Mouse (Mus musculus): ENCODE measurements around the gene Rasl11b. TPM values are rescaled to one million over a fixed set of nuclear protein-coding genes. Genes with fewer than 3 reads are reported as not detected.

Rasl11b gene
- polyA plus RNA-seq, 2 experiments = 2.3 to 3.2 TPM

GRCm38 (mm10) chr5:74190911-74191310 lies 4.2 kb upstream of the Rasl11b start:
- no peaks in the 10 kb centered on the region for H3K9me3 ChIP-seq (ENCODE audit: control insufficient read depth, low read length)
- no peak overlapping the region for H3K4me2 ChIP-seq (ENCODE audit: low read depth)
- no peaks in the 10 kb centered on the region for H3K36me3 ChIP-seq (replicated peaks; ENCODE audit: control insufficient read depth, insufficient read depth, low read depth)
- H3K4me1 ChIP-seq (replicated peaks; ENCODE audit: control insufficient read depth in 2 of 2, insufficient read depth in 2 of 2, low read length in 1 of 2) = peaks cover 3 to 15% of the 10 kb centered on the region in 2 experiments
- DNase-seq (ENCODE audit: low read depth in 3 of 3, low spot score in 3 of 3) = no peak
- no peak overlapping the region for H3K27ac ChIP-seq
- H3K27me3 ChIP-seq (ENCODE audit: control insufficient read depth, insufficient read depth, low read length) = peaks cover 19% of the 10 kb centered on the region
- WGBS (ENCODE audit: insufficient replicate concordance) = 58% methylated on average over 5 of the region's 5 CpGs
- no peak for TF ChIP-seq CTCF (IDR thresholded peaks at IDR 0.05; ENCODE audit: low read depth)
- no peak for TF ChIP-seq EP300 (IDR thresholded peaks at IDR 0.05; ENCODE audit: low read depth)
- no peak overlapping the region for H3K4me3 ChIP-seq (ENCODE audit: insufficient read depth in 1 of 2, low read depth in 2 of 2, low read length in 2 of 2)
- no peak for ATAC-seq (ENCODE audit: insufficient read depth)
- no peak overlapping the region for H3K9ac ChIP-seq (replicated peaks)

- H3K27ac ChIP-seq = no peak overlapping the region
- peaks cover 19% of the 10 kb centered on the region for H3K27me3 ChIP-seq (ENCODE audit: control insufficient read depth, insufficient read depth, low read length)
- no peak overlapping the region for H3K4me2 ChIP-seq (ENCODE audit: low read depth)
- DNase-seq (ENCODE audit: low read depth in 3 of 3, low spot score in 3 of 3) (no peak), ATAC-seq (ENCODE audit: insufficient read depth) (no peak)
- H3K4me1 ChIP-seq (replicated peaks; ENCODE audit: control insufficient read depth in 2 of 2, insufficient read depth in 2 of 2, low read length in 1 of 2) = peaks cover 3 to 17% of the 10 kb centered on the region in 2 experiments
- no peak for TF ChIP-seq EP300 (IDR thresholded peaks at IDR 0.05; ENCODE audit: low read depth)
- TF ChIP-seq CTCF (IDR thresholded peaks at IDR 0.05; ENCODE audit: low read depth) = no peak
- whole genome bisulfite sequencing (ENCODE audit: insufficient replicate concordance) = 31% methylated on average over 2 of the region's 2 CpGs
- H3K36me3 ChIP-seq (replicated peaks; ENCODE audit: control insufficient read depth, insufficient read depth, low read depth) = no peaks in the 10 kb centered on the region
- no peak overlapping the region for H3K4me3 ChIP-seq (ENCODE audit: insufficient read depth in 1 of 2, low read depth in 2 of 2, low read length in 2 of 2)
- H3K9me3 ChIP-seq (ENCODE audit: control insufficient read depth, low read length) = no peaks in the 10 kb centered on the region
- H3K9ac ChIP-seq (replicated peaks) = no peak overlapping the region
These were observed 2.1 kb upstream of the Rasl11b start for GRCm38 (mm10) chr5:74193008-74193407.

- Histone ChIP-seq H3K9ac (replicated peaks) (no peak overlapping the region), H3K4me3 (ENCODE audit: insufficient read depth in 1 of 2, low read depth in 2 of 2, low read length in 2 of 2) (no peak overlapping the region), H3K4me1 (replicated peaks; ENCODE audit: control insufficient read depth in 2 of 2, insufficient read depth in 2 of 2, low read length in 1 of 2) (peaks cover 3 to 17% of the 10 kb centered on the region in 2 experiments), H3K9me3 (ENCODE audit: control insufficient read depth, low read length) (no peaks in the 10 kb centered on the region), H3K36me3 (replicated peaks; ENCODE audit: control insufficient read depth, insufficient read depth, low read depth) (no peaks in the 10 kb centered on the region), H3K4me2 (ENCODE audit: low read depth) (no peak overlapping the region), H3K27me3 (ENCODE audit: control insufficient read depth, insufficient read depth, low read length) (peaks cover 19% of the 10 kb centered on the region), H3K27ac (no peak overlapping the region)
- no peak for TF ChIP-seq CTCF (IDR thresholded peaks at IDR 0.05; ENCODE audit: low read depth)
- TF ChIP-seq EP300 (IDR thresholded peaks at IDR 0.05; ENCODE audit: low read depth) = no peak
- WGBS (ENCODE audit: insufficient replicate concordance) = 50% methylated on average over 7 of the region's 7 CpGs
- ATAC-seq (ENCODE audit: insufficient read depth) (no peak), DNase-seq (ENCODE audit: low read depth in 3 of 3, low spot score in 3 of 3) (no peak)
These were observed 1.5 kb upstream of the Rasl11b start for GRCm38 (mm10) chr5:74193626-74194025.

GRCm38 (mm10) chr5:74194027-74194840 lies 852 bp upstream of the Rasl11b start:
- H3K9me3 ChIP-seq (ENCODE audit: control insufficient read depth, low read length) = no peaks in the 10 kb centered on the region
- WGBS (ENCODE audit: insufficient replicate concordance) = 24% methylated on average over 16 of the region's 16 CpGs
- H3K36me3 ChIP-seq (replicated peaks; ENCODE audit: control insufficient read depth, insufficient read depth, low read depth) = no peaks in the 10 kb centered on the region
- TF ChIP-seq CTCF (IDR thresholded peaks at IDR 0.05; ENCODE audit: low read depth) = no peak
- TF ChIP-seq EP300 (IDR thresholded peaks at IDR 0.05; ENCODE audit: low read depth) = no peak
- H3K27me3 ChIP-seq (ENCODE audit: control insufficient read depth, insufficient read depth, low read length) = peaks cover 19% of the 10 kb centered on the region
- H3K9ac ChIP-seq (replicated peaks) = peak overlapping the region; percentile 31
- ATAC-seq (ENCODE audit: insufficient read depth) (no peak), DNase-seq (ENCODE audit: low read depth in 3 of 3, low spot score in 3 of 3) (no peak)
- peak overlapping the region; percentile 92 for H3K4me2 ChIP-seq (ENCODE audit: low read depth)
- H3K4me3 ChIP-seq (ENCODE audit: insufficient read depth in 1 of 2, low read depth in 2 of 2, low read length in 2 of 2) = peak overlapping the region; percentile 39 to 71
- H3K4me1 ChIP-seq (replicated peaks; ENCODE audit: control insufficient read depth in 2 of 2, insufficient read depth in 2 of 2, low read length in 1 of 2) = peaks cover 3 to 17% of the 10 kb centered on the region in 2 experiments
- H3K27ac ChIP-seq = no peak overlapping the region

- no peaks in the 10 kb centered on the region for H3K36me3 ChIP-seq (replicated peaks; ENCODE audit: control insufficient read depth, insufficient read depth, low read depth)
- peaks cover 19% of the 10 kb centered on the region for H3K27me3 ChIP-seq (ENCODE audit: control insufficient read depth, insufficient read depth, low read length)
- H3K4me3 ChIP-seq (ENCODE audit: insufficient read depth in 1 of 2, low read depth in 2 of 2, low read length in 2 of 2) = peak overlapping the region; percentile 66 to 71
- DNase-seq (ENCODE audit: low read depth in 3 of 3, low spot score in 3 of 3) = no peak
- no peak for ATAC-seq (ENCODE audit: insufficient read depth)
- TF ChIP-seq CTCF (IDR thresholded peaks at IDR 0.05; ENCODE audit: low read depth) (no peak), EP300 (IDR thresholded peaks at IDR 0.05; ENCODE audit: low read depth) (no peak)
- peak overlapping the region; percentile 92 for H3K4me2 ChIP-seq (ENCODE audit: low read depth)
- no peak overlapping the region for H3K27ac ChIP-seq
- H3K9ac ChIP-seq (replicated peaks) = peak overlapping the region; percentile 53
- H3K4me1 ChIP-seq (replicated peaks; ENCODE audit: control insufficient read depth in 2 of 2, insufficient read depth in 2 of 2, low read length in 1 of 2) = peaks cover 3 to 17% of the 10 kb centered on the region in 2 experiments
- no peaks in the 10 kb centered on the region for H3K9me3 ChIP-seq (ENCODE audit: control insufficient read depth, low read length)
- 11% methylated on average over 27 of the region's 27 CpGs for WGBS (ENCODE audit: insufficient replicate concordance)
These were observed 674 bp downstream of the Rasl11b start for GRCm38 (mm10) chr5:74195614-74196306.

Data from liver, embryonic 14.5 days (tissue).